Mouse (Mus musculus): ENCODE results near the gene Polr3g.
"Not testable (repeated sequence)": the region's sequence is repeated elsewhere in the genome, so short reads cannot be mapped to it uniquely, and the experiment has no call there.

The Polr3g gene

DNA sequence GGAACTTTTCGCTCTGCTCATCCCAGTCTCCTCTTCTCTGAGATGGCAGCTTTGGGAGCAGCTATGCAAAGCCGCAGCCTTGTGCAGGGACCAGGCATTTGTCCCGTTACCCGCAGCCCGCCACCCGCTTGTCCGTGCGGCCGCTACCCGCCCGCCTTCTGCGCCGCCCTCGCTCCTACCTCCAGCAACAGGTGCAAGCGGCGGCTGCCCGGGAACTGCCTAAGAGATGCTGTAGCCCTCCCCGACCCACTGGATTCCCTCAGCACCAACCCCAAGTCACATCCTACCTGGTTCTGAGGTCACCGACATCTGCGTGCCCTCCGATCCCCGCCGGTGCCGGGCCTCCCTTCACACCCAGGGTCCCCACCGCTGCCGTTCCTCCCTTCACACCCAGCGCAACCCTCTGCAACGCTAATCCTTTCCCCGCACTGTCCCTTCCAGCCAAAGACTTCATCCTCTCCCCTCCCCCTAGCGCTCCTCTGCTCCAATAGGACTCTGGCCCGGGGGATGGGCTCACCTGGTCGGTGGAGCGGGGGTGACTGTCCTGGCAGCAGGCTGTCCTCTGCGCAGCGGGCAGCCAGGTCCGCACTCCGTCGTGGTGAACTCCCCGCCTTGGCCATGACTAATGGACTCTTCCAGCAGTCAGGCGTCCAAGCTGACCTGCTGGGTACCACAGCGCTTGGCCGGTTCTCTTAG lies 77.9 kb downstream of the Polr3g start, which contains the start of gene Adgrv1:
Adgrv1 (minus strand) TSS at position 435 of the 696 bp plus-strand sequence.
- DNase-seq (ENCODE audit: extremely low read depth, low read depth): no peak

- no peak for DNase-seq (ENCODE audit: extremely low read depth, low read depth)
Observed at GRCm38 (mm10) chr13:81630566-81630965, 80.2 kb downstream of the Polr3g start.

- DNase-seq (ENCODE audit: extremely low read depth, low read depth): no peak
Observed at GRCm38 (mm10) chr13:81629395-81629794, 81.4 kb downstream of the Polr3g start.

- DNase-seq (ENCODE audit: extremely low read depth, low read depth): no peak
Observed at GRCm38 (mm10) chr13:81628631-81629190, 82.1 kb downstream of the Polr3g start.

DNA sequence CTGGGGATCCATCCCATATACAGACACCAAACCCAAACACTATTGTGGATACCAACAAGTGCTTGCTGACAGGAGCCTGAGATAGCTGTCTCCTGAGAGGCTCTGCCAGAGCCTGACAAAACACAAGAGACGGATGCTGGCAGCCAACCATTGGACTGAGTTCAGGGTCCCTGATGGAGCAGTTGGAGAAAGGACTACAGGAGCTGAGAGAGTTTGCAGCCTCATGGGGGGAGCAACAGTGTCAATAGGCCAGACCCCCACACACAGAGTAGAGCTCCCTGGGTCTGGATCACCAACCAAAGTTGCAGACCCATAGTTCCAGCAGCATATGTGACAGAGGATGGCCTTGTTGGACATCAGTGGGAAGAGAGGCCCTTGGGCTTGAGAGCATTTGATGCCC lies 83.0 kb downstream of the Polr3g start:
- DNase-seq (ENCODE audit: extremely low read depth, low read depth): not testable (repeated sequence)

Measured in MEL-GATA-1-ER (cell line).